Mouse (Mus musculus) spleen, adult 2 months (tissue): ENCODE results near the gene Cacnb3. TPM values are rescaled to one million over a fixed set of nuclear protein-coding genes. Genes with fewer than 3 reads are reported as not detected.

Experiments
- DNase-seq, 2 experiments: peaks; one replicate each; pipeline versions ENCODE4 v3.0.0 to v3.0.0-alpha.2; 2012 to 2021; ENCODE audit warnings: low spot score in 2 of 2, low read depth in 1 of 2
- H3K27ac ChIP-seq: fragments of 200-500 bp; 2 replicates; pipeline ENCODE4 v1.5.1; 2012; ENCODE audit warnings: low read length, inconsistent platforms; ENCODE audit not compliant: insufficient read depth
- H3K27me3 ChIP-seq: fragments of 200-500 bp; 2 replicates; pipeline ENCODE4 v1.6.1; 2012; ENCODE audit warnings: mild to moderate bottlenecking, moderate library complexity, low read length, inconsistent platforms; ENCODE audit not compliant: control insufficient read depth, insufficient read depth
- H3K36me3 ChIP-seq: fragments of 200-500 bp; 2 replicates; pipeline ENCODE4 v1.6.1; 2012; ENCODE audit warnings: mild to moderate bottlenecking, low read length, inconsistent platforms; ENCODE audit not compliant: control insufficient read depth, insufficient read depth
- H3K4me1 ChIP-seq: fragments of 200-500 bp; 2 replicates; pipeline ENCODE4 v1.6.1; 2011; ENCODE audit warnings: inconsistent platforms; ENCODE audit not compliant: control insufficient read depth, insufficient read depth, insufficient read length
- H3K4me3 ChIP-seq: fragments of 200-500 bp; 2 replicates; pipeline ENCODE4 v1.5.1; 2011; ENCODE audit warnings: mild to moderate bottlenecking, inconsistent platforms; ENCODE audit not compliant: insufficient read depth, insufficient read length; ENCODE audit errors: extremely low read depth
- CTCF ChIP-seq: fragments of 200-500 bp; IDR thresholded peaks from 2 replicates; pipeline ENCODE4 v1.5.1; 2011; ENCODE audit warnings: mild to moderate bottlenecking, inconsistent platforms; ENCODE audit not compliant: insufficient read depth, insufficient read length, insufficient replicate concordance; ENCODE audit errors: extremely low read depth
- POLR2A ChIP-seq: fragments of 200-500 bp; IDR thresholded peaks from 2 replicates; pipeline ENCODE4 v1.6.1; 2011; ENCODE audit warnings: low read depth, low read length, inconsistent platforms
- WGBS: fragments of 180-500 bp; shearing (Covaris S2); methylation state at CpG from one replicate; pipeline ENCODE4 v1.1.7; 2018; 5-methylcytosine and 5-hydroxymethylcytosine counted together
- polyA plus RNA-seq: library from polyadenylated mRNA; depleted of rRNA; stranded (reverse); fragments of >200 nt; gene quantifications from 2 replicates; pipeline ENCODE4 v1.2.3, GENCODE M21; 2012; rRNA removed

Gene Cacnb3
- polyA plus RNA-seq, 1 experiment = 22.4 TPM

DNA sequence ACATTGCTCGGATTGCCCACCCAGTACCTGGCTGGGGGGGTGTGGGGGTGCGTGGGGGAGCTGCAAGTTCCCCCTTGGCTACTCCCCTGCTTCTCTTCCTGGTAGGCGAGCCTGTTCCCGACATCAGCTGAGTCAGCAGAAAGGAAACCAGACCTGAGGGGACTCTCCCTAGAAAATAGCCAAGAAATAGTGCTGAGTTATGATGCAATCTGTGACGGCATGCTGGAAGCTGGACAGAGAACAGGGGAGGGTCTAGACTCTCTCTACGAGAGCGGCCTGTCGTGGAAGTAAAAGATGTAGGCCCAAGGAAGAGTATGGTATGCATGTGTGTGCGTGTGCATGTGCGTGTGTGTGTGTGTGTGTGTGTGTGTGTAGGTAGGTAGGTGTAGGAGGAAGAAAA lies 52.5 kb downstream of the Cacnb3 start:
- no peak for DNase-seq
- 52% methylated on average over 10 of the region's 10 CpGs for WGBS
- Histone ChIP-seq H3K27me3 (no peaks in the 10 kb centered on the region; the same call in 1 of the 2 replicates), H3K36me3 (no peaks in the 10 kb centered on the region), H3K4me1 (no peaks in the 10 kb centered on the region), H3K27ac (no peak overlapping the region), H3K4me3 (no peak overlapping the region)
- TF ChIP-seq CTCF (no peak), POLR2A (no peak)

DNA sequence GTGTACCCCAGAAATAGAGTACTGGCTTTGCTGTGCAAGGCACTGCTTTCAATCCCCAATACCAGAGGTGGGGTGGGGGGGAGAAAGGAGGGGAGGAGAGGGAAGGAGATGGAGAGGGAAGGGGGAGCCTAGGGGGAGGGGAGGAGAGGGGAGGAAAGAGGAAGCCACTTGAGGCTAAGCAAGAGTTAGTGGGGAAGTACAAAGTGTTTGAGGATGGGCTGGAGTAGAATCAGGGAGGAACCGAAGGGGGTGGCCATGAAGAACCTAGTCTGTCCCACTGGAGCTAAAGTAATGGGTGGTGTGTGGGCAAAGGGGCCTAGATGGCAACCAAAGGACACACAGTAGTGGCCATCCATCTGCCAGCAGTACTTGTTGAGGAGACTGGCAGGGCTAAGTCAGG lies 53.1 kb downstream of the Cacnb3 start:
- WGBS = 18% methylated on average over 1 of the region's 1 CpGs

DNA sequence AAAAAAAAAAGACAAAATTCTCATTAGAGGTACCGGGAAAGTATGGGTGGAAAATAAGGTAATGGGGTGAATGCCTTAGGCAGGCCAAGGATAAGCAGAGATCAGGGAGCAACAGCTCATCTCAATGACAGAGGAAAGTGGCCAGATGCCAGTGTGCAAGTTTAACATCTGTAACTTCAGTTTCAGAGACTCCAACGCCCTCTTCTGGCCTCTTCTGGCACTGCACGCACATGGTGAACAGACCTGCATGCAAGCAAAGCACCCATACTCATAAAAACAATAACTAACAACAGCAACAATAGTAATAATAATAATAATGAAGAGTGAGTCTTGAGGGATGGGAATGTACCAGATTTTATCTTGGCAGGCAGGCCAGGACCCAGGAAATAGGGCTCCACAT lies 55.3 kb downstream of the Cacnb3 start:
- H3K27me3 ChIP-seq = no peaks in the 10 kb centered on the region
- no peak overlapping the region for H3K4me3 ChIP-seq
- H3K4me1 ChIP-seq = no peaks in the 10 kb centered on the region
- TF ChIP-seq POLR2A (no peak), CTCF (no peak)
- 79% methylated on average over 3 of the region's 3 CpGs for WGBS
- H3K36me3 ChIP-seq = no peaks in the 10 kb centered on the region
- no peak overlapping the region for H3K27ac ChIP-seq
- no peak for DNase-seq

More for the DNA sequence above, 53.1 kb downstream of the Cacnb3 start:
- no peak for DNase-seq
- Histone ChIP-seq H3K27ac (no peak overlapping the region), H3K4me1 (no peaks in the 10 kb centered on the region), H3K36me3 (no peaks in the 10 kb centered on the region), H3K4me3 (no peak overlapping the region), H3K27me3 (no peaks in the 10 kb centered on the region; the same call in 1 of the 2 replicates)
- TF ChIP-seq POLR2A (no peak), CTCF (no peak)

DNA sequence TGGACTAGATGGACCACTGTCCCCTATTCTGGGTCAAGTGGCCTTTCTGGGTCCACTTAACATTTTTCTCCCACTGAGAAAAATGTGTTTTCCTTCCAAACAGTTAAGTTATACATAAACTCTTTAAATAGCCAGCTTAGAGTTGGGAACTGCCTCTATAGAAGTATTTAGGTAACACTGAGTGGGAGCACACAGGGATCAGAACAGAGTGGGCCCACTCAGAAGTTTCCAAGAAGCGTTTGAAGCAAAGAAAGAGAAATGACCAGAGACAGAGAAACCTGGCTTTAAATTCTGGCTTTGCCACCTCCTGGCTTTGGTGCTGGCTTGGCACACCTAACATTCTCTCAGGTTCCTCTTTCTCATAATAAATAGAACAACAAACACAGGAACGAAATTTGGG lies 59.0 kb downstream of the Cacnb3 start:
- WGBS = 68% methylated on average over 2 of the region's 2 CpGs
- no peaks in the 10 kb centered on the region for H3K36me3 ChIP-seq
- no peaks in the 10 kb centered on the region for H3K27me3 ChIP-seq
- no peaks in the 10 kb centered on the region for H3K4me1 ChIP-seq
- no peak overlapping the region for H3K27ac ChIP-seq
- no peak for DNase-seq
- no peak for TF ChIP-seq POLR2A
- TF ChIP-seq CTCF = no peak
- no peak overlapping the region for H3K4me3 ChIP-seq

DNA sequence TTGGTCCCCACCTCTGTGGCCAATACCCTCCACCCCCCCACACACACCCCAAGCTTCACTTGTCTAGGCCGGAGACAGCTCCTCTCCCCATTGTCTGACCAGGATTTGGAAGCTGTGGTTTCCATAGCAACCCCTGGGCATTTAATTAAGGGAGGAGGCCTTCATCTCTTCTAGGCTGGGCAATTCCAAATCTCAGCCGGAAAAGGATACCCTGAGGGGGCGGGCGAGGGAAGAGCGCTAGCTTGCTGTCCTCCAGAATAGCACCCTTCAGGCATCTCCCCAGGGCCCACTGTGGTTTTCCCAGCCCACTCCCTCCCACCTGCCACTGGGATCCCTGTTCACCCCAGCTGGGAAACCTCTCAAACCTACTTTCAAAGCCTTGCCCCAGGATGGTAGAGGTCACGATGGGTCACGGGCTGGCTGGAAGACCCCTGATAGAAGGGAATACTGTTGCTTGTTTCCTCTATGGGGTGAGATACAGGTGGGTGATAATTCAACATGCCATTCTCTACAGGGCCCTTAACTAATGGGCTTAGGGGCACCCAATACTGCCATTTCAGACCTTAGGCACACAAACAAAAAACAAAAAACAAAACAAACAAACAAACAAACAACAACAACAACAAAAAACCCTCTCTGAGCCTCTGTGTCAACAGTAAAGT lies 61.0 kb downstream of the Cacnb3 start:
- Histone ChIP-seq H3K4me3 (no peak overlapping the region), H3K27ac (no peak overlapping the region), H3K36me3 (no peaks in the 10 kb centered on the region), H3K4me1 (no peaks in the 10 kb centered on the region), H3K27me3 (no peaks in the 10 kb centered on the region; the same call in 1 of the 2 replicates)
- no peak for TF ChIP-seq CTCF
- TF ChIP-seq POLR2A = no peak
- 97% methylated on average over 7 of the region's 7 CpGs for WGBS
- no peak for DNase-seq

DNA sequence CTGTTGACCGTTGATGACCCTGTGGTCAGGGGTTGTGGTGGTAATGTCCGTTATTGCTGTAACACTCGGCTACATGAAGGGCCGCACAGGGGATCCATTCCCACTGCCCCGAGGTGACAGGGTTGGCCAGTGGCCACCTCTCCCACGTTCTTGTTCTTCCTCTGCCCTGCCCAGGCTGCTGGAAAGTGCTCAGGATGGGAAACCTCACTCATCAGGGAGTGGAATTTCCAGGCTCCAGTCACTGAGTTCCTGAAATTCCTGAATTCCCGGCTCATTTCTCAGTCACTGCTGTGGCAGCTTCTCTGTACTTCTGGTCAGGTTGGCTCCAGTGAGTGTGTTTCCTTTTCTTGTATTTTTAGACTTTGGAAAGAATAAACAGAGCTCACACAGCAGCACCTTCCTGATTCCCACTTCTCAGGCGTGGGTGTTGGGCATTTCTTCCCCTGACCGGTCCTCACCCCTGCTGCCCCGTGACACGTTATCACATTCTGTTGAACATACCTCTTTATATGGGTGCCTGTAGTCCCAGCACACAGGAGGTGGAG lies 61.6 kb downstream of the Cacnb3 start:
- TF ChIP-seq CTCF (no peak), POLR2A (no peak)
- WGBS = 66% methylated on average over 11 of the region's 11 CpGs
- Histone ChIP-seq H3K4me3 (no peak overlapping the region), H3K4me1 (no peaks in the 10 kb centered on the region), H3K27ac (no peak overlapping the region), H3K36me3 (no peaks in the 10 kb centered on the region), H3K27me3 (no peaks in the 10 kb centered on the region; the same call in 1 of the 2 replicates)
- no peak for DNase-seq

Other genes starting within 250 kb of the Cacnb3 start
- not detected in 2 replicates for gene Olfr283, start 249.9 kb upstream of the Cacnb3 start, polyA plus RNA-seq
- not detected in 2 replicates for gene Olfr282, start 199.6 kb upstream of the Cacnb3 start, polyA plus RNA-seq
- not detected in 2 replicates for gene Olfr281, start 178.3 kb upstream of the Cacnb3 start, polyA plus RNA-seq
- not detected in 2 replicates for gene OR5BS1P, start 160.9 kb upstream of the Cacnb3 start, polyA plus RNA-seq
- not detected in 2 replicates for gene Lalba, start 148.1 kb upstream of the Cacnb3 start, polyA plus RNA-seq
- not detected in 2 replicates for gene Olfr279, start 138.4 kb upstream of the Cacnb3 start, polyA plus RNA-seq
- gene Kansl2, start 96.6 kb upstream of the Cacnb3 start, polyA plus RNA-seq = 26.6 and 28.9 TPM in 2 replicates
- gene Ccnt1, start 59.9 kb upstream of the Cacnb3 start, polyA plus RNA-seq = 9.4 and 9.5 TPM in 2 replicates
- 0.27 TPM in 1 of 2 replicates, not detected in the other for gene 4930415O20Rik, start 59.8 kb upstream of the Cacnb3 start, polyA plus RNA-seq
- gene Adcy6, start 20.8 kb upstream of the Cacnb3 start, polyA plus RNA-seq = 23.2 and 24.2 TPM in 2 replicates
- 31.5 and 31.8 TPM in 2 replicates for gene Ddx23, start 32.1 kb downstream of the Cacnb3 start, polyA plus RNA-seq
- gene Rnd1, start 46.6 kb downstream of the Cacnb3 start, polyA plus RNA-seq = 3.4 and 4.4 TPM in 2 replicates
- gene Ccdc65, start 77.4 kb downstream of the Cacnb3 start, polyA plus RNA-seq = not detected in 2 replicates
- 16.7 and 18.1 TPM in 2 replicates for gene Fkbp11, start 97.4 kb downstream of the Cacnb3 start, polyA plus RNA-seq
- 65.2 and 70.5 TPM in 2 replicates for gene Arf3, start 132.4 kb downstream of the Cacnb3 start, polyA plus RNA-seq
- gene Wnt10b, start 147.3 kb downstream of the Cacnb3 start, polyA plus RNA-seq = 0.78 and 0.93 TPM in 2 replicates
- gene Wnt1, start 159.0 kb downstream of the Cacnb3 start, polyA plus RNA-seq = not detected in 2 replicates
- 0.20 and 0.39 TPM in 2 replicates for gene Ddn, start 178.7 kb downstream of the Cacnb3 start, polyA plus RNA-seq
- gene Prkag1, start 200.7 kb downstream of the Cacnb3 start, polyA plus RNA-seq = 42.2 and 45.1 TPM in 2 replicates
- gene Kmt2d, start 240.4 kb downstream of the Cacnb3 start, polyA plus RNA-seq = 55.6 and 58.7 TPM in 2 replicates